Mouse (Mus musculus) heart, adult 2 months (tissue): ENCODE data around the gene Slc35f6.

Experiments used
- CTCF ChIP-seq: fragments of 200-600 bp; IDR thresholded peaks from 2 replicates; pipeline ENCODE4 v1.8.1; 2022; ENCODE audit warnings: antibody characterized with exemption, mild to moderate bottlenecking, moderate library complexity
- EP300 ChIP-seq: fragments of 200-500 bp; IDR thresholded peaks from 2 replicates; pipeline ENCODE4 v1.6.1; 2011; ENCODE audit warnings: low read depth, low read length, control low read depth; ENCODE audit not compliant: insufficient read depth
- POLR2A ChIP-seq: fragments of 200-500 bp; IDR thresholded peaks from 2 replicates; pipeline ENCODE4 v1.6.1; 2011; ENCODE audit warnings: mild to moderate bottlenecking, low read depth, low read length, control low read depth; ENCODE audit not compliant: insufficient read depth

DNA sequence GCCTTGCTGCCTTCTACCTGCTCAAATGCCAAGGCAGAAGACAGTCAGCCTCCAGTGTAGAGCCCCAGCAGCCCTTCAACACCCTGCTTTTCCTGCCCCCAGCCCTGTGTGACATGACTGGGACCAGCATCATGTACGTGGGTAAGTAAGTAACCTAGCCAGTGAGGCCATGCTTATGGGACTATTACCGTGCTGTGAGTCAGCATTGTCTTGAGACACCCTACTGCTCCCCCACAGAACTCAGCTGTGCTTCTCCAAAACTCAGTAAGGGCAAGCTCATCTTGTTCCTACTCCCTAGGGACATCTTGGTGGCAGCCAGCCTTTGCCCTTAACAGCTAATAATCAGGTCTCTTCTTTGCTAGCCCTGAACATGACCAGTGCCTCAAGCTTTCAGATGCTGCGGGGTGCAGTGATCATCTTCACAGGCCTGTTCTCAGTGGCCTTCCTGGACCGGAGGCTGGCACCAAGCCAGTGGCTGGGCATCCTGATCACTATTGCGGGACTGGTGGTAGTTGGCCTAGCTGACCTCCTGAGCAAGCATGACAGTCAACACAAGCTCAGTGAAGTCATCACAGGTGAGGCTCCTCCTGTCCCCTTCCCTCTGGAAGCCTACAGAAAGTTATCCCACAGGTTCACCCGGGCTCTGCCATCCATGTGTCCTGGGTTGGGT is 7.9 kb downstream of the Slc35f6 start:
- TF ChIP-seq CTCF (no peak), POLR2A (no peak), EP300 (no peak)
